Mouse (Mus musculus): ENCODE data around the gene Rdh16.
"Not testable (repeated sequence)": the region's sequence is repeated elsewhere in the genome, so short reads cannot be mapped to it uniquely, and the experiment has no call there.

Rdh16 gene

DNA sequence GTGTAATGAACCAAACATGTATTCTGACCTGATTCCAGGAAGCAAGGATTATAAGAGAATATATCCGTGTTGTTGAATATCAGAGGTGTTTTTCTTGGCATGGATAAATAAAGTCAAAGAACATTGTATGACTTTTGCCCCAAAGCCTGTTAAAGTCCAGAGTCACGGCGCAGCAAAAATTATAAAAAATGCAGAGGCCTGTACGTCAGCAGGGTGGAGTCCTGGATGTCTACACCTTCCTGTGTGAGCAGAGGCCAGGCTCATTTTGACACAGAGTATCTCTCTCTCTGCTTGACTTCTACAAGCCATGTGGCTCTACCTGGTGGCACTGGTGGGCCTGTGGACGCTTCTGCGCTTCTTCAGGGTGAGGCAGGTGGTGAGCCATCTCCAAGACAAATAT, at the start of gene Rdh16:
Gene Rdh16 (plus strand): TSS at position 262 of the 400 bp plus-strand sequence.
- DNase-seq (ENCODE audit: inconsistent ontology term): no peak

DNA sequence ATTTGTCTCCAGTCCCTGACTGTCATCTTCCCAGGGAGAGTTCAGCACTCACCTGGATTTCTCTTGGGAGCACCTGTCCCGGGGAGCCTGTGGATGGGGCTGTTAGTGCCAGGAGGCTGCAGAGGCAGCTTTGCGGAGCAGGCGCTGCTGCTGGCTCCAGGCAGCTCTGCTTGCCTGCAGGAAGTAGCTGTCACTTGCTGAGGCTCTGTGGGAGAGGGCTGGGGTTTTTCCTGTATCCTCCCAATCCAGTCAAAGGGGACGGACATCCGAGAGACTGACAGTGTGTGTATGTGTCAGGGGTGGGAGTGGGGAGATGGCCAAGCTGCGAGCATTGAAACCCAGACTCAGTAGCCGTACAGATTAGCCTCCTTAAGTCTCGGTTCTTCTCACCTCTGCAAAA, 49.4 kb upstream of the Rdh16 start, which contains the start of gene Gpr182:
Gene Gpr182 (minus strand): TSS at position 185 of the 400 bp plus-strand sequence.
- DNase-seq (ENCODE audit: inconsistent ontology term): no peak

DNA sequence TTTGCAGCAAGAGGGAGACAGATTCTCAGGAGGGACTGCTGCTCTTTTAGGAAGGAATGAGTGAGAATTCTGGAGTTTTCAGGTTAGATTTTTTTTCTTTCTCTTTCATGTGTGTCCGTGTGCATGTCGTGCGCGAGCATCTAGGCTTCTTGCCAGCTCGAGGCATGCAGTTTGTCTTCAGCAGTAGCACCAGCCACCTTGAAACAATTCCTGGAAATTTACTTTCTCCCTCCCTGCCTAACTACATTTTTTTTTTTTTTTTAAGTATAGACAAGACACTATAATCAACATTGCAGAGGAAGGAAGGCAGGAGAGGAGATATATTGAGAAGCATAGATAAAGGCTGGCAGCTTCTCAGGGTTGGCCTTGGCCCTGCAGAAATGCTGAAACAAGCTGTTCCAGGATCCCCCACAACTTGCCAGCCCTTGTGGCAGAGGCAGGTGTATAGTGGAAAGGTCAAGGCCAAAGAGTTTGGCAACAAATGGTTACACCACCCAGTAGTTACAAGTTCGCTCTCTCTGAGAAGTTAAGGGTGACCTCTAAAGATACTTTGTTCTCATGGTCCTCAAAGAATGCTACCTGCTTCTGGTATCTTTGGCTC, 46.3 kb upstream of the Rdh16 start:
- no peak for DNase-seq (ENCODE audit: inconsistent ontology term)

DNA sequence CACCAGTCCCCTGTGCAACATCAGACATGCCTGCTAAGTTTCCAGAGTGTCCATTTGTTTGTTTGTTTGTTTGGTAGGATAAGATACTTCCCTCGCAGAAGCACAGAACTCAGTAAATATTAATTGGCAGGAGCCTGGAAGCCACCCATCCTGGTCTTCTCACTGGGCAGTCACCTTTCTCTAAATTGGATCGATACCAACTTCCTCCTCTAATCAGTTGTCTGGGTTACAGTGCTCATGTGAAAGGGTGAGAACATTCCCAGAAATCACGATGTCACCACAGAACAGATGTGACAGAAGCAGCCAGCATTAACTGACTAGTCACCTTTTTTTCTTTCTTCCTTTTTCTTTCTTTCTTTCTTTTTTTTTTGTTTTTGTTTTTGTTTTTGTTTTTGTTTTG, 45.7 kb upstream of the Rdh16 start:
- DNase-seq (ENCODE audit: inconsistent ontology term): no peak

DNA sequence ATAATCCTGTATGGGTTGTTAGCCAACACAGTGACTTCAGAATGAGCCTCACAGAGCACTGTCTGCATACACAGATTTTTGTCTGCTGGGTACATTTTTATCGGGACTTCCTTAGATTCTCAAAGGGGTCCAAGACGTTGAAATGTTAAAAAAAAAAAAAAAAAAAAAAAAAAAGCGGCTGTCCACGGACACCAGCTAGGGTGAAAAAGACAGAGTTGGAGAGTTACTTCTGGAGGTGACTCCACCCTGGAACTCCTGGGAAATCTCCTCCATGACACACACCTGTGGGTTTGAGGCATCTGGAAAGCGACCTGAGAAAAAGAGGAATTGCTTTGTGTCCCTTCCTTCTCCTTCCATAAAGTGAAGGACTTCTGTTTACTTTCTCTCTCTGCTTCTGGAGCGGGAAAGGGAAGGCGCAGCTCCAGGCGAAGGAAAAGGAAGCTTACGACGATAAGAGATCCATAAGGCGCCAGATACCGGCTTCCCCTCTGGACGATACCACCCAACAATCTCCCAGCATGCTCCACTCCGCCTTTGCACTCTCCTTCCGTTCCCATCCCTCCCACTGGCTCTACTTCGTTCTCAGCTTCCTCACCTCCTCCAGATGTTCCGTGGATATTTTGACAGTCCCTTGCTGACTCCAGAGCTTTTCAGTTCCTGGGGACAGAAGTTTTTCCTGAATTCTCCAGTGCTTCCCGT, 45.0 kb upstream of the Rdh16 start:
- no peak for DNase-seq (ENCODE audit: inconsistent ontology term)

DNA sequence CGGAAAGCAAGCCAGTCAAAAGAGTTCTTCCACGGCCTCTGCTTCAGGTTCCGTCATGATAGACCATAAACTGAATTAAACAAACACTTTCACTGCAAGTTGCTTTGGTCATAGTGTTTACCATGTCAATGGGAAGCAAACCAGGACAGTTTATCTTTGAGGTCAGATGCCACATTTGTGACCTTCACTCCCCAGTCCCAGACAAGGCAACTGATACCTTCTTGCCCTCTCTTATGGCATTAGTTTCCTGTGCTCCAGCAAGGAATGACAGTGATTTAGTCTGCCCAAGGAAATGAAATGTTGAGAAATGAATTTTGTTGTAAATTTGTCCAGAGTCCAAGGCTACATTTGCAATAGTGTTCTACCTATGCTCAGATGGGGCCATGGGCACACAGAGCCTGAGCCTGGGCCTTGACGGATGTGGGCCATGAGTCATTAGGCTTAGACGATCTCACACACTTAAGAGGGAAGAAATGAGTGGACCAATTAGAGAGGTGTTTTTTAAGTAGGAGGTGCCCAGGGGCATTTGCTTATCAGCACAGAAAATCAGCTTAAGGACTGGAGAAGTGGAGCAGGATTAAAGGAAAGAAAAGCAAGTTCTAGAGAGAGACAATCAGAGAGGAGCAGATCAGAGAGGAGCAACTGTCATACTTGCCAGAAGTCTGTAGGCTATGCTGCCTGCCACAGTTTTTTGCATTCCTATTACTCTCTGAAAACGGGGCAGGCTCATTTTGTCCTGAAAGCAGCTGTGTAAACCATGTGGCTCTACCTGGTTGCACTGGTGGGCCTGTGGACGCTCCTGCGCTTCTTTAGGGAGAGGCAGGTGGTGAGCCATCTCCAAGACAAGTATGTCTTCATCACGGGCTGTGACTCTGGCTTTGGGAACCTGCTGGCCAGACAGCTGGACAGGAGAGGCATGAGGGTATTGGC, 41.5 kb upstream of the Rdh16 start, which contains the start of the genes Rdh1 and Rdh16f1:
Gene Rdh1 (plus strand): TSS at position 541 of the 930 bp plus-strand sequence.
Gene Rdh16f1 (plus strand): TSS at position 607 of the 930 bp plus-strand sequence.
- DNase-seq (ENCODE audit: inconsistent ontology term): no peak

DNA sequence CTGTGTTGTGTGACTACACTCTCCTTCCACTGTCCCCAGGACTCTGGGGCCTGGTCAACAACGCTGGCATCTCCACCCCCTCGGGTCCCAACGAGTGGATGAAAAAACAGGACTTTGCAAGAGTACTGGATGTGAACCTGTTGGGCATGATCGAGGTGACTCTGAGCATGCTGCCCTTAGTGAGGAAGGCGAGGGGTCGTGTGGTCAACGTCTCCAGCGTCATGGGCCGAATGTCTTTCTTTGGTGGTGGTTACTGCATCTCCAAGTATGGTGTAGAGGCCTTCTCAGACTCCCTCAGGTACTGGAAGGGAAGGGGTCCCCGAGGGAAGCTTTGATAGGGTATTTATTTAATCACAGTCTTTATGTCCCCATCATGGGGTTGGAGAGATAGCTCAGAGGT, 38.0 kb upstream of the Rdh16 start:
- DNase-seq (ENCODE audit: inconsistent ontology term): not testable (repeated sequence)

DNA sequence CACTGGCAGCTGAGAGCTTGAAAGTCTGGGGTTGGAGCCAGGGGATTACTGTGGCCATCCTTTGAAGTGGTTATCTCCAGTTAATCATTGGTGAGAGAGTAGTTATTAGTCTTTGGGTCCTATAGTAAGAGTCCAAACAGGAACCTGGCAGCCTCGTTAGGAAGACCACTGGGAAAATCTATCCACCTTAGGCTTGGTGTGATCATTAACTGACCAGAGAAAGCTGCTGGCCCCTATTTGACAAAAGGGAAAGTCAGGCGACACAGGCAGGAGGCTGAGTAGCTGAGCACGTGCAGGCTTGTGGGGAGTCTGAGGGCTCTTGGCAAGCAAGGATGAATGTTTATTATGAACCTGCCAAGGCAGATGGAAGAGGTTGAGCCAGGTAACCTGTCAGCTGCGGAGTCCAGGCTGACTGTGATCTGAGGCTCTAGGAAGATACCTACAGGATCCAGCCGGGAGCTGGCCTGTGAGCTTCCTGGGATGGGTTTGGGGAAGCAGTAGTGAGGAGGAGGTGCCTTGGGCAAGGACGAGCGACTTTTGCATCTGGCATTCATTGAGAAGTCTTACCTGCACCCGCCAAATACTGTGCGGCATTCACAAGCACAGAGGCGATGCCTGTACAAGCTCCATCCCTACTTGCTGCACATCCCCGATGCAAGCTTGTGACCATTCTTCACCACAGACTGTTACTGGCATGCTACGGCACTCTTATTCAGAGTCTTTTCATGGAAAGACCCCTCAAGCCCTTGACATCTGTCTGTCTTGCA, 36.9 kb upstream of the Rdh16 start:
- DNase-seq (ENCODE audit: inconsistent ontology term): no peak

DNA sequence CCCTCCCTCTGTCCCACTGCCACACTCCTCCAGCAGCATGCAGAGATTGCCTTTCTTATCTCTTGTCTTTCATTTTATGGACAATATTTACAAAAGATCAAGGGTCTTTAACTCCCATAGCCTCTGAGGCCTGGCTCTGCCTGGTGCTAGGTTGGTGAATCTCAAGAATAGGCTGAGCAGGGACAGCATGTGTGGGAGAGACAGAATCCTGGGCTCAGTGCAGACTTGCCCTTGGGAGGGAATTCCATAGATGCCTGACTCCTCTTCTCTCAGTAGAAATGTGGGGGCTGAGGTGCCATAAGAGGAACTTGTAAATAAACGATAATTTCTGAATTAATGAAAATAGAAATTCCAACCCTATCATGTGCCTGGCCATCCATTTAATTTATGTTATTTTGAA, 34.4 kb upstream of the Rdh16 start:
- DNase-seq (ENCODE audit: inconsistent ontology term): no peak

DNA sequence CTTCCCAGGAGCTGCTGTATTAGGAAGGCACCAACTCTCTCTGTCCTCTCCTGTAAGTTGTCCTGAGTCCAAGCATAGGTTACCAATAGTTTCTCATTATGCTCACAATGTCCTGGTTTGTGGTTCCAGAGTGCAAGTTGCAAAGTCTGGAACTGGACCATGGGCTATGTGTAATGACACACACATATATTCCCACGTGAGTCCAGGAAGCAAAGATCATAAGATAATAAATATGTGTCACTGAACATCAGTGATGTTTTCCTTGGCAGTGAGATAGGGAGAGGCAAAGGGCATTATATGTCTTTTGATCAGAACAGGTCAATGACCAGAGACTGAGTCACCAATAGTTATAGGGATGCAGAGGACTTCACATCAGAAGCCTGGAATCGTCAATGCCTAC, 24.9 kb upstream of the Rdh16 start, which contains the start of gene Rdh9:
Gene Rdh9 (plus strand): TSS at position 376 of the 400 bp plus-strand sequence.
- DNase-seq (ENCODE audit: inconsistent ontology term): no peak

DNA sequence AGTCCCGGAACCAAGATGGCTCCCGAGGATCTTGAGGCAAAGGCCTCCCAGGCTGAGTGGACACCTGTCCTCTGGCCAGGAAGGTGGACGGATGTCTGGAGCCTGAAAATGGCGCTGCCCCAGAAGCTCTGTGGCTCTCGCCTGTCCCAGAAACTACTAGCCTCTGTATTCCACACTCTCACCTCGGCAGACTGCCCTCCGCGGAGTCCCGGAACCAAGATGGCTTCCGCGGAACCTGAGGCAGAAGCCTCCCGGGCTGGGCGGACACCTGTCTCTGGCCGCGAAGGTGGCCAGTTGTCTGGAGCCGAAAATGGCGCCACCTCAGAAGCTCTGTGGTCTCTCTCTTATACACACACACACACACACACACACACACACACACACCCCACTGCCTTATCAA, 18.6 kb upstream of the Rdh16 start:
- not testable (repeated sequence) for DNase-seq (ENCODE audit: inconsistent ontology term)

DNA sequence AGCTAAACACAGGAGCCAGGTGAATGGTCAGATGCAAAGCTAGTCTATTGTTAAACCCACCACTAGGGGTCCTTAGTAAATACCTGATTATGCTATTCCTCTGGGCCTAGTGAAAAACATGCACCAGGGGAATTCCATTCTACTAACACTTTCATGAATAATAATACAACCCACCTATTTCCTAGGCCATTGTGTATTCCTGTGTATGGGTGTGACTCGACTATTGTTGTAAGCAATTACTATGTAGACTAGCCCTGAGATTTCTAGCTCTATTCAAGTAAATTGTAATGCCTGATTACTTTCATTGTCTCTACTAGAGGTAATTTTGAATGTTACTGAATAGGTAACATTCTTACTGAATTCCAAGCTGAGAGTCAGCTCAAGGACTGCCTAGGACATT, 15.5 kb upstream of the Rdh16 start:
- DNase-seq (ENCODE audit: inconsistent ontology term): not testable (repeated sequence)

DNA sequence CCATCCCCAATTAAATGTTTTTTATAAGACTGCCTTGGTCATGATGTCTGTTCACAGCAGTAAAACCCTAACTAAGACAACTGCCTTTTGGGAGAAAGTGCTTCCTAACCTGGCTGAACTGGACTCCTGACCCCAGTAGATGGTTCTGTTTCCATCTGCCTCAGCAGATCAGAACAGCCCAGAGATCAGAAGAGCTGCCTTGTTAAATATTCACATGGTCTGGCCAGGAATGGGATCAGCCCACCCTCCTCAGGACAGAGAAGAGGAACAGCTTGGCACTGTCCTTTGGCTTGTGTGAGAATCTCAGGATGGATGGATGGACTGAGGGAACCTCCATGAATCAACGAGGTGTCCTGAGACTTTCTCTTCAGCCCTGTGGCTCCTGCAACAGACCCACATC, 1.7 kb upstream of the Rdh16 start:
- DNase-seq (ENCODE audit: inconsistent ontology term): no peak

DNA sequence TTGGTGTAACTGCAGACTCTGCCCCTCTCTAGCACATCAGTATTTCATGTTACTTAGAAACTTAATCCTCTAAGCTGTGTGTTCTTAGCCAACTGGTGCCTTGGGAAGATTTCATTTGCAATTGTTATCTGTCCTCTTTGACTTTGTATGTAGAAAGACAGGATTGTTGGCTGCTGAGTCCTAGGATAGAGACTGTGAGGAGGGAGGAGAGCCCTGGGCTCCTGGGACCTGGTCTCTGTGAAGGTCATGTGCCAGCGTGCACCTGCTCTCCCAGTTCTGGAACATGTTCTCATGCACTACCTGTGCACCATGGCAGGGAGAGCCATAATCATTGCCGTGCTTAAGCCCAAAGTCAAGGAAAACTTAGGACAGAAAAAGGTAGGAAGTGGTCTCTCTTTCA, 660 bp downstream of the Rdh16 start:
- DNase-seq (ENCODE audit: inconsistent ontology term): no peak

DNA sequence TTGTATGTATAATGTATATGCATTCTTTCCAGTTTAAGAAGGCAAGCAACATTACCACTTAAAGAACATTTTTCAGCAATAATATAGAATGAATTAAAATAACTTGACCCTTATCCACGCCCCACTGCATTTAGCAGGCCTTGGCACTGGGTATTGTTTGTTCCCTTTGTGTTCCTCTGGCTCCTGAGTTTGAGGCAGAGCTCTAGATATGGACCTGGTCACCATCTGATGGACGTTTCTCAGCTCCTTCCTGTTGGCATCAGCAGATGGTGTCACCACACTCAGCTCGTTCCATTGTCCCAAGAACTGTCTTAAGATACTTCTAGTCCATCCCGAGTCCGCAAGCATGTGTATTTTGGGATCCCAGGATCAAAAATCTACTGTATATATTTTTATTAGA, 1.3 kb downstream of the Rdh16 start:
- DNase-seq (ENCODE audit: inconsistent ontology term): no peak

DNA sequence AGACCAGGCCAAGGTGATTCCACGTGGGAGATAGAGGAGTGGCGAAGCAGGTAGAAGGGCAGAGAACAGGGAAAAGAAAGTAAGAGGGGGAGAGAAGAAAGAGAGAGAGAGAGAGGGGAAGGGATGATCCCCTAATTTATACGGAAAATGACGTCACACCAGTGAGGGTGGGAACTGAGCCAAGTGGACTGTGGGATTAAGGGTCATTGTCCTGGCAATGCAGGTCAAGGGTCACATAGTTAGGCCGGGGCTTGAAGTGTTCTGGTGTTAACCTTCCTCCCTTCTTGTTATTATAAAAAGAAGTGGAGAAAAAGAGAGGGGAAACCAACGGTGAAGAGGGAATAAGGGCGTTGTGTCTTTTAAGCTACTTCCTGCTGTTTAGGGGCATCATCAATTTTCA, 3.5 kb downstream of the Rdh16 start:
- no peak for DNase-seq (ENCODE audit: inconsistent ontology term)

DNA sequence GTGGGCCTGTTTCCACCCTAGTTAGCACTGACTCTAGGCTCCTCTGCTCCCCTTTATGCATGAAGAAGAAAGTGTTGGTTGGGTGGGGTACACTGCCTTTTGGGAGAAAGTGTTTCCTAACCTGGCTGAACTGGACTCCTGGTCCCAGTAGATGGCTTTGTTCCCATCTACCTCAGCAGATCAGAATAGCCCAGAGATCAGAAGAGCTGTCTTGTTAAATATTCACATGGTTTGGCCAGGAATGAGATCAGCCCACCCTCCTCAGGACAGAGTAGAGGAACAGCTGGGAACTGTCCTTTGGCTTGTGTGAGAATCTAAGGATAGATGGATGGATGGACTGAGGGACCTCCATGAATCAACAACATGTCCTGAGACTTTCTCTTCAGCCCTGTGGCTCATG, 14.9 kb downstream of the Rdh16 start:
- no peak for DNase-seq (ENCODE audit: inconsistent ontology term)

DNA sequence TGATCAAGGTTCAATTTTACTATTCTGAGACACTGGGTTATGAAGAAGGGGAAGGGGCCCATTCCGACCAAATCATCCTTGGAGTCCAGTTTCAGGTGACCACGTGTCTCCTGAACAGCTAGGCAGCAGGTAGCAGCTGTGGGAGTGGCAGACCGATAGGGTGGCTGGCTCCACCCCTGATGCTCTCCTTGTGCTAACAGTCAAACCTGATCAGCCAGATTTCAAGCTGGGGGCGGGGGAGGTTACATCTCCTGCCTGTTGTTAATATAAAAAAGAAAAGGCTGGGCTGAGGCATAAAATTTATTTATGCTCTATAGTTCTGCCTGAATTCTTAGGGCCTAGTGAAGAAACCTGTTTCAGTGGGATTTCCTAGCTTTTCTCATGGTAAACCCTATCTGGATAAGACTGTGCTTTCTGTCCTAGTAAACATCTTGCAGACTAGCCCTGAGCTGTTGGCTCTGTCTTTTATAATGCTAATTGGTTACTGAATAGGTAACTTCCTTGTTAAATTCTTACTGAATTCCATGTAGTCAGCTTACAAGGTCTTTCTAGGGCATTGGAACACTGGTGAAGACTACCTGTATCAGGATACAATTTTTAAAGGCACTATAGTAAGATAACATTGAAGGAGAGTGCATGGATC, 16.4 kb downstream of the Rdh16 start:
- not testable (repeated sequence) for DNase-seq (ENCODE audit: inconsistent ontology term)

DNA sequence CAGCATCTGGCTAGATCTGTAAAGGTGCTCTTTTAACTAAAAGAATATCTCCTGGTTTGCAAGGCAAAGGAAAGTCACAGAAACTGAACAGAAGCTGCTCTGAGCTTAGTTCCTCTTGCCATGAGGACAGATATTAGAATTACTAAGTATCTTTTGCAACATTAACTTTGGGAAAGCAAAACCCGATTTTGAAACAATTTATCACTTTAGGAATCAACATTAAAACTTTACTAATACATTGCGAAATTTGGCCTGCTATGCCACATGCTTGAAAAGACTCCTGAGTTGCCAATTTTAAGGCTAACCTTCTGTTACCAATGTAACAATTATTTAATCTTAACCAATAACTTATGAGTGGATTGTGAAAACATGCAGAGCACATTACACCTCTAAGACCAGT, 20.9 kb downstream of the Rdh16 start:
- not testable (repeated sequence) for DNase-seq (ENCODE audit: inconsistent ontology term)

DNA sequence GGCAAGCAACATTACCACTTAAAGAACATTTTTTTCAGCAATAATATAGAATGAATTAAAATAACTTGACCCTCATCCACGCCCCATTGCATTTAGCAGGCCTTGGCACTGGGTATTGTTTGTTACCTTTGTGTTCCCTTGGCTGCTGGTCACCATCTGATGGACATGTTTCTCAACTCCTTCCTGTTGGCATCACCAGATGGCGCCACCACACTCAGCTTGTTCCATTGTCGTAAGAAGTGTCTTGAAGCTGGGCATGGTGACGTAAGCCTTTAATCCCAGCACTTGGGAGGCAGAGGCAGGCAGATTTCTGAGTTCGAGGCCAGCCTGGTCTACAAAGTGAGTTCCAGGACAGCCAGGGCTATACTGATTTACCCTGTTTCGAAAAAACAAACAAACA, 24.4 kb downstream of the Rdh16 start:
- DNase-seq (ENCODE audit: inconsistent ontology term): peak; percentile 1

DNA sequence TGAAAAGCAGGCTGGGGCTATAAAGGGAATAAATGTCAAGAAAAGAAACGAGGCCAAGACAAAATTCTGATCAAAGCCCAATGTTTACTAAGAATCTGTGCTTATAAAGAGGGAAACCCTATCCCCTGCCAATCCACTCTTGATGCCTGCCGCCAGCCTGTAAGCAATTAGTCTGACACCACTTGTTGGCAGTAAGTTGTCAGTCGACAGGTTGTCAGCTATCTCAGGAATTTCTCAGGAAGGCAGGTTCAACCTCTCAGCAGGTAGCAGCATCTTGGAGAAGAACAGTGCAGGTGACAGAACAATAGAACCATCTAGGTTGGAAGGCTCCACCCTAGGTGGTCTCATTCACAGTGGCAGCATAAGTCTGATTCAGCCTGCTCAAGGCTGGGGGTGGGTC, 28.2 kb downstream of the Rdh16 start:
- no peak for DNase-seq (ENCODE audit: inconsistent ontology term)

Measured in Muller cell, postnatal 12 days (primary cell).